In the genomic region with DNA sequence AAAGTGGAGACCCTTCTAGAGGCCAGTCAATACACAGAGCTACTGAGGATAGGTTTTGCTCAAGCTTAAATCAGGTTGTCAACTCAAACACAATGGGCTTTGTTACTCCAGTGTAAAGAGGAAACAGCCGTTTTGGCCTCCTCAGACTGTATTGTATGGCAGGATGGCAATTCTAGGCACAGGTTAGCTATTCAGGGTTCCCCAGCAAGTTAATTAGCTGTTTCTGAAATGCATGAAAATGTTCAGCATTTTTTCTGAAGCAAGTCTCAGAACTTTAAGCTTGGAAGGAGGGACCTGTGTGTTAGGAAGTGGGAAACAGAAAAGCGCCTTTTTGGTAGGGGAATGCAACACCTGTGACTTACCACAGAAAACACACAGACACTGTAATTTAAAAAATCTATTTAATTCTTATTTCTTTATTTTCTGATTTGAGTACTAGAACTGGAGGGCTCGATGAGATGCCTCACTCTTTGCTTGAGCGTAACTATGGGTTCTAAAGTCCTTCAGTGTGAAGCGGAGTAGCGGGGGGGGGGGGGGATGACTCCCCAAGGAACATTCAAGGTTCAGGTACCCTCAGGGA, we compare ENCODE assay signal across 9 mouse cellular contexts. TPM values are rescaled to one million over a fixed set of nuclear protein-coding genes. Genes with fewer than 3 reads are reported as not detected.
DNase-seq lines count a peak whose midpoint lies in the region; ATAC-seq and TF ChIP-seq lines count a peak whose summit lies in the region.
"Had no signal": no experiment of that assay in that cellular context is flagged by ENCODE, and none has a peak within 500 bp of the region (broad histone marks: within the 10 kb centered on the region; RNA-seq: fewer than 3 reads in every experiment).

No protein-coding gene starts in this region.

- no peaks in the 10 kb centered on the region for H3K36me3 ChIP-seq in forebrain, embryonic 11.5 days (ENCODE audit: control insufficient read depth, insufficient read depth, low read length)
- H3K36me3 ChIP-seq in hindbrain, postnatal 0 days (ENCODE audit: insufficient read depth, low read length): no peaks in the 10 kb centered on the region

- H3K27ac ChIP-seq in gastrocnemius, adult 2 months: peak overlapping the region; percentile 98
- H3K27ac ChIP-seq in forebrain, embryonic 11.5 days (ENCODE audit: low read depth, low read length): peak overlapping the region; percentile 100
- peak overlapping the region; percentile 99 for H3K27ac ChIP-seq in hindbrain, postnatal 0 days

- TF ChIP-seq CTCF in gastrocnemius, adult 2 months (IDR thresholded peaks at IDR 0.05): no peak
- TF ChIP-seq CTCF in hindbrain, postnatal 0 days (IDR thresholded peaks at IDR 0.05; ENCODE audit: low read depth): no peak

- peak overlapping the region; percentile 94 for H3K4me3 ChIP-seq in gastrocnemius, adult 2 months
- H3K4me3 ChIP-seq in forebrain, embryonic 11.5 days (ENCODE audit: low read depth, low read length): peak overlapping the region; percentile 75
- H3K4me3 ChIP-seq in hindbrain, postnatal 0 days (ENCODE audit: low read length): peak overlapping the region; percentile 86

- no peak for ATAC-seq in forebrain, embryonic 11.5 days (replicated peaks; ENCODE audit: low FRiP score)
- no peak for ATAC-seq in hindbrain, postnatal 0 days
- no peak for ATAC-seq in monocyte, adult 5-6 weeks (replicated peaks; ENCODE audit: insufficient number of reproducible peaks, low FRiP score, low TSS enrichment, poor library complexity, severe bottlenecking)

- H3K9me3 ChIP-seq in forebrain, embryonic 11.5 days (ENCODE audit: control insufficient read depth, low read length): no peaks in the 10 kb centered on the region
- H3K9me3 ChIP-seq in hindbrain, postnatal 0 days (ENCODE audit: low read length): no peaks in the 10 kb centered on the region

- no peaks in the 10 kb centered on the region for H3K27me3 ChIP-seq in forebrain, embryonic 11.5 days (ENCODE audit: control insufficient read depth, insufficient read depth, low read length)
- H3K27me3 ChIP-seq in hindbrain, postnatal 0 days (ENCODE audit: insufficient read depth, low read length): no peaks in the 10 kb centered on the region

- peak overlapping the region; percentile 96 for H3K9ac ChIP-seq in forebrain, embryonic 11.5 days (ENCODE audit: low read length)
- H3K9ac ChIP-seq in hindbrain, postnatal 0 days (replicated peaks; ENCODE audit: low read length): peak overlapping the region; percentile 83

- peaks cover 7% of the 10 kb centered on the region; the same call in 1 of the 2 replicates for H3K4me1 ChIP-seq in forebrain, embryonic 11.5 days (replicated peaks; ENCODE audit: control insufficient read depth, insufficient read depth, low read length)
- no peaks in the 10 kb centered on the region; the same call in 1 of the 2 replicates for H3K4me1 ChIP-seq in hindbrain, postnatal 0 days (ENCODE audit: insufficient read depth, low read length)

- peak overlapping the region; percentile 67 for H3K4me2 ChIP-seq in forebrain, embryonic 11.5 days (ENCODE audit: low read depth, low read length, severe bottlenecking)
- H3K4me2 ChIP-seq in hindbrain, postnatal 0 days (ENCODE audit: low read depth, low read length): peak overlapping the region; percentile 68

- WGBS in forebrain, embryonic 11.5 days: 2% methylated on average over 6 of the region's 6 CpGs
- 3% methylated on average over 6 of the region's 6 CpGs for WGBS in hindbrain, postnatal 0 days

- DNase-seq in gastrocnemius, adult 2 months: no peak
- no peak for DNase-seq in gastrocnemius, adult 18-20 months (ENCODE audit: low spot score)
- DNase-seq in forebrain, embryonic 11.5 days (ENCODE audit: low spot score): peak; percentile 51
- peak; percentile 6 for DNase-seq in hindbrain, postnatal 0 days (ENCODE audit: low spot score)
- DNase-seq in lung, postnatal 10 days: peak; percentile 24
- DNase-seq in thymus, postnatal 14 days: peak; percentile 21
- no peak for DNase-seq in right cerebral cortex, postnatal 14 days

- intact Hi-C loops in gastrocnemius, adult 2 months (cut with DNase I): loop anchor here (2.0 to 5.0 kb wide), 2 partner anchors 37 to 62 kb away; no protein-coding TSS in a partner anchor

RNA-seq across cellular contexts. Expression of a gene that starts 1.3 kb away (rescaled TPM):
- total RNA-seq in gastrocnemius, adult 2 months (2021): 1 to 10 TPM; 5.6 to 7.3 TPM
- total RNA-seq in gastrocnemius, adult 18-20 months (2021): 1 to 10 TPM; 5.2 to 6.3 TPM
- polyA plus RNA-seq in forebrain, embryonic 11.5 days (2014; fragmentation: Nextera tagmentation; extraction: Ambion mirVana): 58.0 and 71.4 TPM in 2 replicates
- 37.8 and 44.4 TPM in 2 replicates for total RNA-seq in hindbrain, postnatal 0 days (2014; rRNA removed)
- 37.7 and 39.8 TPM in 2 replicates for polyA plus RNA-seq in hindbrain, postnatal 0 days (2015; fragmentation: Nextera tagmentation; extraction: Ambion mirVana)
- 0.87 to 2.9 TPM in 2 of 3 replicates, not detected in the other for total RNA-seq in monocyte, adult 5-6 weeks (2017)

RNA-seq across cellular contexts. Expression of a gene that starts 47.0 kb away (rescaled TPM):
- total RNA-seq in gastrocnemius, adult 2 months (2021): under 1 TPM in 1 of 2 experiments, not detected in 1; 0.47 TPM
- total RNA-seq in gastrocnemius, adult 18-20 months (2021): under 1 TPM; 0.50 to 0.62 TPM
- not detected in 2 replicates for polyA plus RNA-seq in forebrain, embryonic 11.5 days (2014; fragmentation: Nextera tagmentation; extraction: Ambion mirVana)
- not detected in 2 replicates for total RNA-seq in hindbrain, postnatal 0 days (2014; rRNA removed)
- not detected in 2 replicates for polyA plus RNA-seq in hindbrain, postnatal 0 days (2015; fragmentation: Nextera tagmentation; extraction: Ambion mirVana)
- total RNA-seq in monocyte, adult 5-6 weeks (2017): 0.76 TPM in 1 of 3 replicates, not detected in the others
- total RNA-seq: liver, adult 2 months had no signal
- polyA plus RNA-seq: liver, adult 2 months had no signal

RNA-seq across cellular contexts. Expression of a gene that starts 47.0 kb away (rescaled TPM):
- total RNA-seq in gastrocnemius, adult 2 months (2021): not detected
- total RNA-seq in gastrocnemius, adult 18-20 months (2021): not detected
- not detected in 2 replicates for polyA plus RNA-seq in forebrain, embryonic 11.5 days (2014; fragmentation: Nextera tagmentation; extraction: Ambion mirVana)
- total RNA-seq in hindbrain, postnatal 0 days (2014; rRNA removed): not detected in 2 replicates
- not detected in 2 replicates for polyA plus RNA-seq in hindbrain, postnatal 0 days (2015; fragmentation: Nextera tagmentation; extraction: Ambion mirVana)
- not detected in 3 replicates for total RNA-seq in monocyte, adult 5-6 weeks (2017)
- total RNA-seq: liver, adult 2 months had no signal
- polyA plus RNA-seq: liver, adult 2 months had no signal

RNA-seq across cellular contexts. Expression of a gene that starts 52.8 kb away (rescaled TPM):
- under 1 TPM in 1 of 2 experiments, not detected in 1; 0.17 TPM for total RNA-seq in gastrocnemius, adult 2 months (2021)
- total RNA-seq in gastrocnemius, adult 18-20 months (2021): not detected
- polyA plus RNA-seq in forebrain, embryonic 11.5 days (2014; fragmentation: Nextera tagmentation; extraction: Ambion mirVana): 0.19 TPM in 1 of 2 replicates, not detected in the other
- 0.16 and 0.40 TPM in 2 replicates for total RNA-seq in hindbrain, postnatal 0 days (2014; rRNA removed)
- polyA plus RNA-seq in hindbrain, postnatal 0 days (2015; fragmentation: Nextera tagmentation; extraction: Ambion mirVana): 0.21 and 0.34 TPM in 2 replicates
- not detected in 3 replicates for total RNA-seq in monocyte, adult 5-6 weeks (2017)

Comparison
In these comparisons a context has a peak if more than half of its experiments do, and no peak if none do; other contexts are left out.
1. DNase-seq: peak in forebrain, embryonic 11.5 days (single experiment), hindbrain, postnatal 0 days (single experiment), lung, postnatal 10 days (single experiment) and thymus, postnatal 14 days (single experiment); none in gastrocnemius, adult 2 months (single experiment), gastrocnemius, adult 18-20 months (single experiment) and right cerebral cortex, postnatal 14 days (single experiment).
2. Peak in every context shown above with its lines, with median percentiles within 50 percentile points of each other: H3K27ac ChIP-seq and H3K4me3 ChIP-seq.